Mouse (Mus musculus) left cerebral cortex, adult 8-10 months (tissue): ENCODE data around the gene Kif26b. TPM values are rescaled to one million over a fixed set of nuclear protein-coding genes. Genes with fewer than 3 reads are reported as not detected.
A peak's percentile ranks its signal among the peaks of the same experiment; 100 is the strongest.

Experiments used
- DNase-seq, 2 experiments: peaks; one replicate each; pipeline ENCODE4 v3.0.0; 2022; ENCODE audit warnings: low spot score in 2 of 2
- total RNA-seq, 4 experiments: library from RNA; stranded (reverse); gene quantifications; 2 replicates each; pipeline ENCODE4 v1.2.4; 2022

Gene Kif26b
- total RNA-seq, 4 experiments from 2014 or later = 9.3 to 10.2 (median 9.4) TPM

DNA sequence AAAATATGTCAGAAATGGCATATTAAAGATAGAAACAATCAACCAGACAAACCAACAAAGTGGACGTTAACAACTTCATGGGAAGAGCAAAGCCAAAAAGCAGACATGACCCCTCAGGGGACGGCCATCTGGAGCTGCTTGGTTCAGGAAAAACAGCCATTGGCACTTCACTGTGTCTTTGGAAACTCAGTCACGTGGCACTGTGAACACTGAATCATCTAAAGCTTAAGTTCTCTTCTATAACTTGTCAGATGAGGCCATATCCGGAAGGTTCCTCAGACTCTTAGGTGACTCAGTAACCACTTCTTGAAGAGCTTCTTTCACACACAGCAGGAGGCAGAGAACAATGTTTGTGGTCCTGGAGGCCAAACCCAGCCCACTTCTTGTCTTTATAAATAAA, 126.6 kb downstream of the Kif26b start:
- DNase-seq = no peak

DNA sequence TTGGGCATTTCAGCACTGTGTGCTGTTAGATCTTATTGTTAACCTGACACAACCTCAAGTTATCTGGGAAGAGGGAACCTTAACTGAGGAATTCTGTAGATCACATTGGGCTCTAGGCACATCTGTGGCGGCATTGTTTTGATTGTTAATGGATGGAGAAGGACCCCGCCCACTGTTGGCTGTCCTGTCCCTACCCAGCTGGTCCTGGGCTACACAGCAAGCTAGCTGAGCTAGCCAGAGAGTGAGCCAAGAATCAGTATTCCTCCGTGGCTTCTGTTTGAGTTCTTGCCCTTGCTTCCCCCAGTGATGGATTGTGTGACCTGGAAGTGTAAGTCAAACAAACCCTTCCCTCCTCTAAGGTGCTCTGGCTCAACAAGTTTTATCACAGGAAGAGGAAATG, 132.1 kb downstream of the Kif26b start:
- no peak for DNase-seq

DNA sequence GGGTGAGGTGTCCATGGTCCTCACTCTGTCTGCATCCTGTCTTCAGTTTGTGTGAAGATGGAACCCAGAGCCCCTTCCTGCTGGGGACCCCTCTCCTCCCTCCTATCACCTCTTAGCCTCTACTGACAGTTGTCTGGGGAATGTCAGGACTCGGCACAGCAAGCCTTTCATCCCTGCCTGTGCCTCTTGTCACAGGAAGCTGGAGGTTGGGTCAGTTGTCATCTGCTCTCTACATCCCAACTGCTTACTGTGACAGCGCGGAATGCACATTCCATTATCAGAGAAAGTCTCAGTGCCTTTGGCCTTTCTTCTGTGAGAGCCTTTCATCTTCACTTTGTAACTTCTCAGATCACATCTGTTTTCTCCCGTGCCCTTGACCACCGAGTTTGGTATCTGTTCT, 132.6 kb downstream of the Kif26b start:
- DNase-seq = no peak

DNA sequence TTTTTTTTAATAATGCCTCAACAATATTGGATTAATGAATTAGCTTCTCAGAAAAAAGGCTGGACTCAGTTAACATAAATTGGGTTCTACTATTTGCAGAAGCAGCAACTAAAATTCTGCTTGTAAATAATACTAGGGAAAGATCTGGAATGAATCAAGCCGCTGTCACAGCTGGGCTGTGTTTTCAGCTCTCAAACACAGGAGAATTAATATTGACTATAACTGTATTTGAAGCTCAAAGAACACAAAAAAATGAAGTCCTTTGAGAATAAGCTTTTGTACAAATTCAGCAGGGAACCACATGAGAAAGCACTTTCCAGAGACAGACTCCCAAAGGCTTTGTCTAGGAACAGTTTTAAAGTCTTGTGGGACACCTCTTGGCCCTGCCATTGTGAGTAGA, 134.6 kb downstream of the Kif26b start:
- DNase-seq = no peak

DNA sequence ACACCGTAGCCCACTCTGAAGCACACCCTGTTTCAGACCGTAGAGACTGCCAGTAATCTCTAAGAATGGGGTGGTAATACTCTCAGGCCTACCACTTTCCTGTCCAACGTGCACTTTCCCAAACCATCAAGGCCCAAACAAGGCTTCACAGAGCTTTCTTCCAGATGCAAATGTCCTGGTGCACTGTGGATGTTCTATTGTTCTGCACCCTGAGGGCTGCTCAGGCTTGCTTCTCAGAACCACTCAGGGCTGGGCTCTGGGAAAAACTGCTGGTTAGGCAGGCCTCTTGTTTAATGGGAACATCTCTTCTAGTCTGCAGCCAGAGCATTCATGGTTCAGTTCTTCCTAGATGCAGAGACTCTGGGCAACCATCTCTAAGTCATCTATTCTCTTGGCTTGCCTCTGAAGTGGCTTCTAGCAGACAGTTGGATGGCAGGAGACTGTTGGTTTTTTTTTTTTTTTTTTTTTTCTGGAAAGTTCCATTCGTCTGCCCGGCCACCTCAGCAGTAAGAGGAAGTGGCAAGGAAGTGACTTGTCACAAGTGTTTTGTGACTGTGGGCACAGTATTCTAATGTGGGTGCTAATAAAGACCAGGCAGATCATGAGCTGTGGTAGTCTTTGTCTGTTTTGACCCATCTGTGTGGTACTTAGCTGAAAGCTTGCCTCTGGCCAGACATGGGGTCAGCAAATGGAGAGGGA, 135.5 kb downstream of the Kif26b start:
- DNase-seq = no peak

DNA sequence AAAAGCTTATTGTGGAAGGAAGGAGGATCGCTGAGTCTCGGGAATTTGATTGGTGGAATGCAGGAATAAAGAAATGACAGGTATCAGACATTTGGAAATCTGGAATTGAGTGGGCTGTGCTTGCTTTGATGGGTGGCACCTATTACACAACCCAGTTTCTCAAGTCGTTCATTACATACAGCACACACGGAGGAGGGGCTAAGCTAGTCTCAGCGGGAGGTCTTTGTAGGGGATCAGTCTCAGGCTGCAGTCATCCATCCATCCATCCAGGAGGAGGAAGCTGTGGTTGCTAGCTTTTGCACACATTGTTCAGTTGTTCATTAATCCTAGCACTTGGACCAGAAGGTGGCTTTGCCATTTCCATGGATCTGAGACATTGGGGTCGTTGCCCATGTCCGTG, 137.6 kb downstream of the Kif26b start:
- DNase-seq = no peak

DNA sequence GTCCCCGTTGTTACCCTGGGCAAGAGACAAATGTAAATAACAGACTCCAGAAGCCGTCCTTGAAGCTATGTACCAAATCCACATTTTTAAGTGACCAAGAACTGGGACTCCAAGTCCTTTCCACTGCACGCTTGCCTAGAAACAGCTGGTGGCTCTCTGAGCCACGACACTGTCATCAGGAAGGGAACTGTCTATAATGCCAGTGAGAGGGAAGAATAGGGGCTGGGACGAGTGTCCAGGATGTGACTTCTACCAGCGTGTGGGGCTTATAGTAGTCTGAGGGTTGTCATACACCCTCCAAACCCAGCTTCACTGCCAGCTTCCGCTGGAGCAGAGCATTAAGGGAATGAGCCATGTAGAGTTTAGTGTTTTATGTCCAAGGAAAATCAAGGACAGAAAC, 138.9 kb downstream of the Kif26b start:
- no peak for DNase-seq

DNA sequence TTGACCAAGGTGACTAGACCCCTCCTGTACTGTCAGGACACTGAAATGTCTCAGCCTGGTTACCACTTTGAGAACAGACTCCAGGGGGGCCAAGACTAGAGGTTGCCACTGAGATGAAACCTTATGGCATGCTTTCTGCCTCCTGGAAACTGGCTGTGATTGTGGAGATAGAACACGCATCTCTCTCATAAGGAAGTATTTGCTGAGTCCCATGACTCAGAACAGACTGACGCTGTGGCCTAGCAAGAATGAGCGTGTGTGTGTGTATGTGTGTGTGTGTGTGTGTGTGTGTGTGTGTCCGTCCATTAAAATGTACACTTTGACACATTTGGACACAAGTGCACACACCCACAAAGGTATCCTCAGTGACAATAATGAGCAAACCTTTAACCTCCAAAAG, 140.0 kb downstream of the Kif26b start:
- no peak for DNase-seq

DNA sequence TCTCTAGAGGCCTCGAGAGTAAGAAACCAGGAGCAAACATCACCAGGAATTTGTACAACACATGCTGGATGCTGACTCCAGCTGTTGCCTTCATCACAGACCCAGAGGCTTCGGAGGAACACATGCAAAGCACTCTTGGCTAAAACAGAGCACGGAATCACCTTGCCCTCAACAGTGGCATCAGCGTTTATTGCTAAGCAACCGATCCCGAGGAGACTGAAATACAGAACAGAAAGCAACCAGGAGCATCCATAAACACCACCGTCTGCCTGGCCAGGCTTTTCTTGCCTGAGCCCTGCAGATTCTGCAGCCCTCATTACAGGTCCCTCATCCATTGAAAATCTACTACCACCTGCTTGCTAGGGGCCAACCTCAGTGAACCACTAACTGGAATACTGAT, 144.1 kb downstream of the Kif26b start:
- DNase-seq = no peak

DNA sequence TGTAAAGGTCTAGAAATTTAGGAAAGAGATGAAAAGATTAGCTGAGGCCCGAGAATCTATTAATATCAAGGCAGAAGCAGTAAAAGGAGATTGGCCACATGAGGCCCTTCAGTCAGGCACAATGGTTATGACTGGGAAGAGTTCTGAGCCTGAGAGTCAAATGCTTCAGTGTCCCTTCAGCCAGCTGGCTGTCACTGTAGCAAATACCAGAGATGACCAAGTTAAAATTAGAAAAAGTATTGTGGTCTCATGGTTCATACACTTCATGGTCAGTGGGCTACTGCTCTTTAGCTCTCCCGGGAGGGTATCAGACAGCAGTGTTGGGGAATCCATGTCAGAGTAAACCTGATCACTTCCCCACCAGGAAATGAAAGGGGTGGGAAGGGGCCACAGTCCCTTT, 144.6 kb downstream of the Kif26b start:
- no peak for DNase-seq

DNA sequence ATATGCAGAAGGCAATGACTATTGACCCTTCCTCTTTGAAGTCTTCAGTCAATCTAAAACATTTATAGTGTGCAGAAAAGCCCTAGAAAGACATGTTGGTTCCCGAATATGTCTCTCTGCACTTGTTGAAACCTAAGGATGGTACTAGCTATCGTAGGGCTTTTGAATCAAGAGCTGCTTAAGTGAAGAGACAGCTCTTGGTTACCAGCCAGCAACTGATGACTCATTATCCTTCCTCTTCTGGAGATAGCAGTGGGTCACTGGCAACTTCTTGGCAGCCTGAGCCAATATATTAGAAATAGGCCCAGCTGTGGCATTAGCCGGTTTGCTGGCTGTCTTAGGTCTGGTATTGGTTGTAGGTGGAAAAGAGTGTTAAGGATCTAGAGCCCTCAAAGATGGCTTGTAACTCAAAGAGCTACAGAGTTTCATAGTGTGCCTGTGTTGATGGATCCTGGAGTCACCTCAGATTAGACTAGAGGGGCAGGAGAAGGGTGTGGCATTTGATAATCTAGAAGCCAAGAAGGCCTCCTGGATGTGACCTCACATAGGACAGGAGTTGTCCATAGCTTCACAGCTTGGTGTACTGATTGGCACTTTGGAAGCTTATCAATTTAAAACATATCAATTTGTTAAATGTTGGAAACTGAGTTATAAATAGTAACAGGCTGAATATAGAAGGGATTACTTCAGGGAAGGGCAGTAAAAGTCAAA, 146.8 kb downstream of the Kif26b start:
- no peak for DNase-seq

DNA sequence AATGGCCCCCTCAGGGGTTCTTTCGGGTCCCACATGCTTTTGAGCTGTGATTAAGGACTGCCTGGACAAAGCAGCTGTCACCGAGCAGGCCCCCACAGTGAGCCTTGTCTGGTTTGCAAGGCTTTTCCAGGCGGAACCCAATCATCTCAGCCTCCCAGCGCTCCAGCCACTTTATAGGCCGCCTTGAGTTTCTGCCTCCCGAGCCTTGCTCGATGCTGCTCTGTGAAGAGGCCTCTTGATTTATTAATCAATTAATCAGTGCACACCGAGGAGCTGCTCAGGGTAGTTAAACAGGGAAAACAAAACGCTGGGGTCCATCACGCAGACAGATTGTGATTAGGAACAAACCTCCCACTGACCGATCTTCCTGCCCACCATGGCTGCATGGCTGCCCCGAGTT, 148.2 kb downstream of the Kif26b start:
- no peak for DNase-seq

DNA sequence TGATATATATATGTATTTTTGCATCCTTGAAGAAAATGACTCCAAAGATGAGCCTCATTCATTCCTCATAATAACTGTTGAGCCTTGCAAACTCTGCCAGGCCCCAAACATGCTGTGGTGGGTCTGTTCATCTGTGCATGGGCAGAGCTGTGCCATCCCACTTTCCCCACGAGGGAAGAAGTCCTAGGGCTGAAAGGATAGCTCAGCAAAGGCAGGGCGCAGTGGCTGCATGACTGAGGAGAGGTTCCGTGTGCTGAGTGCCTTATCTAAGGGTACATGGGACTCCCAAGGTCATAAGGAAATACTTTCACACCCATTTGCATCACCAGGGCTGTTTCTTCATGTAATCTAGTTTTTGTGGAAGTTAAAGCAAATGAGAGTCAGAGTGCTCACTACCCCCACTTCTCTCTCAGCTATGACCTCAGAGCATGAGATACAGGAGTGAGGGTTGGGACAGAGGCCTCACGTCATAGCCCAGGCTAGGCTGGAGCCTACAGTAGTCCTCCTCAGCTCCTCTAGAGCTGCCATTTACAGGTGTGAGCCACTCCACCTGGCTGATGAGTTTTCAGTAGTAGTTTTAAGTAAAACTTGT, 148.8 kb downstream of the Kif26b start:
- DNase-seq = no peak

DNA sequence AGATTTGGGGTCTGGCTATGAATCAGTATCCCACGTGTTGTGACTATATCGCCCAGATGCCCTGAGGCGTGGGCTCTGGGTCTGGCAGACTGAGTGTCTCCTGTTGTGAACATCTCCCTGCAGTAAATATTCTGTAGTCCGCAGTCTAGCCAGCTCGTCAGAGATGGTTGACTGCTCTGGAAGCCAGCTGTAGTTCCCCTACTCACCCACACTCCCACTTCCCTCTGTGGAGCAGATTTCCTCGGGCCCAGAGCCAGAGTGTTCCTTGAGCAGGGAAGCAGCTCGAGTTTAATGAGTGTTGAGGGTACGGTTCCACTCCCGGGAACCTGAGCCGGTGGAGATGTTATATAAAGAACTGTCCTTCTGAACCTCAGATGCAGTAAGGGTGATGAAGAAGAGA, 154.7 kb downstream of the Kif26b start:
- peak in 1 of 2 experiments; percentile 36 for DNase-seq

DNA sequence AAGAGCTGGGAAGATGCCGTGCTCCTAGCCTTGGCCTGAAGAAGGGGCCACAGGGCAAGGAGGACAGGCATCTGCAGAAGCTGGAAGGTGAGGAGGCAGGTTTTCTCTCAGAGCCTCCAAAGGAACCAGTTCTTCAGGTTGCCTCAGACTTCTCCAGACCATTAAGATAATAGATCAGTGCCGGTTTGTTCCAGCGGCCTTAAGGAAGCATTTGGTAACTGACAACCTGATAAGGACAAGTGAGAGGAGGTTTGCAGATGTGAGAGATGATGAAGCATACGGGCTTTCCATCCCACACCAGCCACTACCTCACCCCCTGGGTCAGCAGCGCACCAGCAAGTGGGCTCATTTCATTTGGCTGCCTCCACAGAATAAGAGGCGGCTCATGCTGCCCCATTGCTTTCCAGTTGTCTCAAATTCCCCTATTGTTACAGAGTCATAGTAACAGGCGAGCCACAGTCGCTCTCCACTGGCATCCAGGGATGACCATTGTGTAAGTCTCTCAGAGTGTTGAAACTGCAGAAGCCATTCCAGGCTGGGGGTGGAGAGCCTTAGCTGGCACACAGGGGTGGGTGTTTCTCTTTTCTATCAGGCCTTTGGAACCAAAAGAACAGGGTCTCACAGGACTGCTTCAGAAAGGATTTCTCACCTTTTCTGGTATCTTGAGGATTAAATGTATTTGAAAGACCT, 156.2 kb downstream of the Kif26b start:
- DNase-seq = no peak

DNA sequence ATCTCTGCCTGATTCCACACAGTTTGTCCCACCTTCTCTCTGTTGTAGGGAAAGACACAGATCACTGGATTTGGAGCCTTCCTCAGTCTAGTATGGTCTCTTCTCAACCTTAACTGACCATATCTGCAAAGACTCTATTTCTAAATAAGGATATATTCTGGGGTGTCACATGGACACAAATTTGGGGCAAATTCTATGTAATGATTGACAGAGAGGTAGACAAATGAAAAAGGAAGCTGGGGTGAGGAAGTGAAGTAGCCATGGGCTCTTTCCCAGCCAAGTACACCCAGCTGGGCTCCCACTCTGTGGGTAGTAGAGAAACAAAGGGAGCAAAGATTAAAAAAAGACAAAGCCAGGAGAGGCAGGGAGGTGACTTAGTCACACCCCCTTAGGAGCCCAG, 158.0 kb downstream of the Kif26b start:
- no peak for DNase-seq

DNA sequence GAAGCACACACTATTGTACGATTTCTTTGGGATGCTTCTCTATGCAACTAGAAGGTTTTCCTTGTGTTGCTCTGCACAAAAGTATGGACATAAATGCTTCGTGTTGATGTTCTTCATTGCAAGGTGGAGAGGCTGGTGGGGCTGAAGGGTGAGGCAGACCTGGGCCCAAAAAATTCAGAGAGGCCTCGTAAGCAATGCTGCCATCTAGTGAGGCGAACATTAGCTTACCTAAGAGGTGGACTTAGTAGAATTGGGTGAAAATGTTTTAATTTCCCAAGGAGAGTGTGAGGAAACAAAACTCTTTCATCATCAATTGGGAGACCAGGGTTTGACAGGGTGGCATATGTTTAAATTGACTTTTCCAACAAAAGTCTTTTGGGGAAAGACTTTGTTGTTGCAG, 160.6 kb downstream of the Kif26b start:
- DNase-seq = no peak

DNA sequence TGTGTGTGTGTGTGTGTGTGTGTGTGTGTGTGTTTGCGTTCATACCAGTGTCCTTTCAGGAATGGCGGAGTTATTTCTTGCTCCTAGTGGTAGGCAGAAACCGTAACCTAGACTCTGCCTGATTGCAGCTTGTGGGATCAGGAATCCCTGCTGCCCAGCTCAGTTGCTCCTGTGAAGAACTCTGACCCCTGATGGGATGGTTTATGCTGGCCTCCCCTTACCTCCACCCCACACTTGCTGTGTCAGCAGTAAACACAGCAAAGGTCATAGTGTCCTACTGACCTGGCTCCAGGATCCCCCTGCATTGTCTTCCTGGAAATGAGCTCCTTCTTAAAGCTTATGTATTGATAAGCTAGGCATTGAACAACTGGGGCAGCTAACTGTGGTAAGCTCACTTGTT, 162.8 kb downstream of the Kif26b start:
- DNase-seq = no peak

DNA sequence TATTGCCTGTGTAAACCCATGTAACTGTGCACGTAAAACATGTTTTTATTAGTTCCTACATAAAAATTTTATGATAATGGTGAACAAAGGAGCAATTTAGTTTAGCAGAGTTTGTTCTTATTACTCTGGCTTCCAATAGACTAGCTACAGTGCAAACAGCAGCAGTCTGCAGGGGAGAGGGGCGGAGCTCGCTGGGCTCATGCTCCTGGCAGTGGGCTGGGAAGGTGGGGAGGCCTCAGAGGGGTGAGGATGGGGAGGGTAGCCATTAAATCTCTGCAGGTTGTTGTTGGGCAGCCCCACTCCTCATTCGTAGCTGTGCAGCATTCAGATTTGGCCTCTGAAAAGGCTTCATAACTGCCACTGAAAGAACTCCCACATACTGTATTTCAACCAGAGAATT, 171.2 kb downstream of the Kif26b start:
- DNase-seq = no peak

DNA sequence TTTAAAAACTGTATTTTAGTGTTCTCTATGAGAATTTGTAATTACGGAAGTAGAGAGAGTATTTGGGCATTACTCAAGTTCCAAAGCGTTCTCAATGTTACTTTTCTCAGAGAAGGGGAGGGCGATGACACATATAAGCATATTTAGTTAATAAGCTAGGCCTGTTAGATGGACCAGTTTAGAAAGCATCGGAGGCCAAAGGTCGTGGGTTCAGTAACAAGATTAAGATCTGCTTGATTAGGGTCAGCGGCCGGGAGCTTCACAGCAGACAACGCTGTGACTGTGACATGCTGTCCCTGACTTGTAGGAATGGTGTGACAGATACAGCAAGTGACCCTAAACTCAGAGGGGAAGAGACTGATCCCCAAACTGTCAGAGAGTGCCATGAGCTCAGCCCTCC, 174.6 kb downstream of the Kif26b start:
- DNase-seq = no peak

DNA sequence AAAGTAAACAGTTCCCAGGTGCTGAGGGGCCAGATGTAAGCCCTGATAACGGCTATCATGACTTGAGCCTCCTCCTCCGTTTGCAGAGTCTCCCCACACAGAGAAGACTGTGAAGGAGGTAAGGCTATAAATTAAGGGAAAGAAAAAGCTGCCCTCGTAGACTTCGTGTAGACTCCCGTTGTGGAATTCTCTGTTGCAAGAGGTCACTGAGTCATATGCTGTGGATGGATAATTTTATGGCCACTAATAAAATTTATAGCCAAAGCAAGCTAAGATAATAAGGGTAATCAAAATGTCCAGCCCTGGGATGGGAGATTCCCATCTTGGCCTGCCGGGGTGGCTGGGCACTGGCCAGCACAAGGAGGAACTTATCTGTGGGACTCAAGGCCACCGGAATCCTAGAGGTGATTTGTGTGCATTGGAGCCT, 179.0 kb downstream of the Kif26b start:
- no peak for DNase-seq

DNA sequence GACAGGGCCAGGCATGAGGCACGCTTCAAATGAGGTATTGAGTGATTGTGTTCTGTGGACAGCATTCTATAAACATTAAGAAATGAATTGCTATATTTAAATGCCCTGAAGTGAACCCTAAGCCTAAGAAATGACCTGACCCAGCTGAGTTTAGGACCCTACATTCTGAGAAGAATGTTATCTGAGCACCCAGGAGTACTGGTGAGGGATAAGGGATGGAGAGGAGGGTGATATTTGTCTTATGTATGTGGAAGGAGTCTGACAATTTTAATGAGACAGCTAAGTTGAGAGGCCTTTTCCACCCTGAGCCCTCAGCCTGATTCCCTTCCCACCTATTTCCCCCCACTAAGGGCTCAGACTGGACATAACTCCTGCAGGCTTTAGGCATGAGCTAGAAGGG, 179.4 kb downstream of the Kif26b start:
- DNase-seq = no peak
